Mouse (Mus musculus) granulocyte monocyte progenitor cell, adult 5-6 weeks (primary cell): ENCODE results near the gene Eif3c. TPM values are rescaled to one million over a fixed set of nuclear protein-coding genes. Genes with fewer than 3 reads are reported as not detected.

Experiments
- ATAC-seq: replicated peaks from 2 replicates; pipeline ENCODE4 v1.8.0; 2016; ENCODE audit warnings: mild to moderate bottlenecking, moderate TSS enrichment, inconsistent platforms; ENCODE audit not compliant: poor library complexity, severe bottlenecking
- total RNA-seq, 2 experiments: library from RNA; stranded (forward) in 1 of 2; stranded (reverse) in 1 of 2; fragments of 200-712, 200-1000 nt in 1 of 2; fragments of >200 nt in 1 of 2; fragmentation: Nextera tagmentation in 1 of 2; gene quantifications; 2 replicates each; pipeline ENCODE4 v1.2.3; 2014 to 2017

Eif3c gene
- total RNA-seq, 2 experiments from 2014 or later: 188 to 239 TPM

GRCm38 (mm10) chr7:126499416-126499815, 66.8 kb downstream of the Eif3c start:
- ATAC-seq: no peak

GRCm38 (mm10) chr7:126497966-126498365, 68.2 kb downstream of the Eif3c start:
- no peak for ATAC-seq

GRCm38 (mm10) chr7:126496475-126496874, 69.7 kb downstream of the Eif3c start:
- no peak for ATAC-seq

Other genes with a start within 250 kb of the Eif3c start
- gene Lat, start 196.8 kb downstream of the Eif3c start, total RNA-seq (2014; fragmentation: Nextera tagmentation): 2.4 and 4.8 TPM in 2 replicates
- gene Lat, start 196.8 kb downstream of the Eif3c start, total RNA-seq (2017): 0.72 and 2.7 TPM in 2 replicates
- 9.2 and 24.8 TPM in 2 replicates for gene Spns1, start 189.0 kb downstream of the Eif3c start, total RNA-seq (2014; fragmentation: Nextera tagmentation)
- 11.5 and 14.7 TPM in 2 replicates for gene Spns1, start 189.0 kb downstream of the Eif3c start, total RNA-seq (2017)
- gene Nfatc2ip, start 169.7 kb downstream of the Eif3c start, total RNA-seq (2014; fragmentation: Nextera tagmentation): 11.7 and 14.8 TPM in 2 replicates
- gene Nfatc2ip, start 169.7 kb downstream of the Eif3c start, total RNA-seq (2017): 14.6 and 15.9 TPM in 2 replicates
- gene Cd19, start 151.5 kb downstream of the Eif3c start, total RNA-seq (2014; fragmentation: Nextera tagmentation): not detected in 2 replicates
- 0.09 TPM in 1 of 2 replicates, not detected in the other for gene Cd19, start 151.5 kb downstream of the Eif3c start, total RNA-seq (2017)
- gene Rabep2, start 137.7 kb downstream of the Eif3c start, total RNA-seq (2014; fragmentation: Nextera tagmentation): 11.3 and 16.2 TPM in 2 replicates
- gene Rabep2, start 137.7 kb downstream of the Eif3c start, total RNA-seq (2017): 12.3 and 16.9 TPM in 2 replicates
- 0.62 TPM in 1 of 2 replicates, not detected in the other for gene Atp2a1, start 103.3 kb downstream of the Eif3c start, total RNA-seq (2014; fragmentation: Nextera tagmentation)
- not detected in 2 replicates for gene Atp2a1, start 103.3 kb downstream of the Eif3c start, total RNA-seq (2017)
- 35.9 and 58.3 TPM in 2 replicates for gene Sh2b1, start 91.0 kb downstream of the Eif3c start, total RNA-seq (2014; fragmentation: Nextera tagmentation)
- 15.6 and 17.3 TPM in 2 replicates for gene Sh2b1, start 91.0 kb downstream of the Eif3c start, total RNA-seq (2017)
- gene Tufm, start 79.0 kb downstream of the Eif3c start, total RNA-seq (2014; fragmentation: Nextera tagmentation): 85.3 and 101 TPM in 2 replicates
- gene Tufm, start 79.0 kb downstream of the Eif3c start, total RNA-seq (2017): 75.5 and 86.7 TPM in 2 replicates
- gene Atxn2l, start 63.0 kb downstream of the Eif3c start, total RNA-seq (2014; fragmentation: Nextera tagmentation): 102 and 130 TPM in 2 replicates
- gene Atxn2l, start 63.0 kb downstream of the Eif3c start, total RNA-seq (2017): 27.4 and 28.9 TPM in 2 replicates
- gene Apobr, start 18.5 kb upstream of the Eif3c start, total RNA-seq (2014; fragmentation: Nextera tagmentation): 2.1 and 3.9 TPM in 2 replicates
- gene Apobr, start 18.5 kb upstream of the Eif3c start, total RNA-seq (2017): 4.2 and 6.2 TPM in 2 replicates
- 37.7 and 61.7 TPM in 2 replicates for gene Cln3, start 19.4 kb upstream of the Eif3c start, total RNA-seq (2014; fragmentation: Nextera tagmentation)
- gene Cln3, start 19.4 kb upstream of the Eif3c start, total RNA-seq (2017): 9.6 and 16.3 TPM in 2 replicates
- gene Il27, start 28.5 kb upstream of the Eif3c start, total RNA-seq (2014; fragmentation: Nextera tagmentation): 1.3 TPM in 1 of 2 replicates, not detected in the other
- 1.2 TPM in 1 of 2 replicates, not detected in the other for gene Il27, start 28.5 kb upstream of the Eif3c start, total RNA-seq (2017)
- gene Nupr1, start 64.5 kb upstream of the Eif3c start, total RNA-seq (2014; fragmentation: Nextera tagmentation): 0.92 and 1.3 TPM in 2 replicates
- gene Nupr1, start 64.5 kb upstream of the Eif3c start, total RNA-seq (2017): 1.7 TPM in 1 of 2 replicates, not detected in the other
- 129 and 133 TPM in 2 replicates for gene Sgf29, start 82.9 kb upstream of the Eif3c start, total RNA-seq (2014; fragmentation: Nextera tagmentation)
- gene Sgf29, start 82.9 kb upstream of the Eif3c start, total RNA-seq (2017): 53.3 and 79.1 TPM in 2 replicates
- gene Sult1a1, start 110.0 kb upstream of the Eif3c start, total RNA-seq (2014; fragmentation: Nextera tagmentation): 0.85 TPM in 1 of 2 replicates, not detected in the other
- 0.56 and 1.6 TPM in 2 replicates for gene Sult1a1, start 110.0 kb upstream of the Eif3c start, total RNA-seq (2017)
- gene Bola2, start 129.0 kb upstream of the Eif3c start, total RNA-seq (2014; fragmentation: Nextera tagmentation): 151 and 195 TPM in 2 replicates
- 135 and 158 TPM in 2 replicates for gene Bola2, start 129.0 kb upstream of the Eif3c start, total RNA-seq (2017)
- gene Slx1b, start 129.4 kb upstream of the Eif3c start, total RNA-seq (2014; fragmentation: Nextera tagmentation): 9.3 and 13.3 TPM in 2 replicates
- 5.4 and 6.3 TPM in 2 replicates for gene Slx1b, start 129.4 kb upstream of the Eif3c start, total RNA-seq (2017)
- gene Coro1a, start 141.4 kb upstream of the Eif3c start, total RNA-seq (2014; fragmentation: Nextera tagmentation): 497 and 510 TPM in 2 replicates
- 409 and 441 TPM in 2 replicates for gene Coro1a, start 141.4 kb upstream of the Eif3c start, total RNA-seq (2017)
- gene Mapk3, start 193.2 kb upstream of the Eif3c start, total RNA-seq (2014; fragmentation: Nextera tagmentation): 90.7 and 111 TPM in 2 replicates
- 52.5 and 53.0 TPM in 2 replicates for gene Mapk3, start 193.2 kb upstream of the Eif3c start, total RNA-seq (2017)
- 13.0 and 27.7 TPM in 2 replicates for gene Gdpd3, start 199.9 kb upstream of the Eif3c start, total RNA-seq (2014; fragmentation: Nextera tagmentation)
- 3.6 and 11.3 TPM in 2 replicates for gene Gdpd3, start 199.9 kb upstream of the Eif3c start, total RNA-seq (2017)
- 29.6 and 42.6 TPM in 2 replicates for gene Ypel3, start 210.5 kb upstream of the Eif3c start, total RNA-seq (2014; fragmentation: Nextera tagmentation)
- 16.2 and 17.4 TPM in 2 replicates for gene Ypel3, start 210.5 kb upstream of the Eif3c start, total RNA-seq (2017)
- gene Tbx6, start 215.1 kb upstream of the Eif3c start, total RNA-seq (2014; fragmentation: Nextera tagmentation): 0.58 TPM in 1 of 2 replicates, not detected in the other
- gene Tbx6, start 215.1 kb upstream of the Eif3c start, total RNA-seq (2017): not detected in 2 replicates
- 160 and 219 TPM in 2 replicates for gene Ppp4c, start 226.1 kb upstream of the Eif3c start, total RNA-seq (2014; fragmentation: Nextera tagmentation)
- 131 and 137 TPM in 2 replicates for gene Ppp4c, start 226.1 kb upstream of the Eif3c start, total RNA-seq (2017)
- not detected in 2 replicates for gene Fam57b, start 231.3 kb upstream of the Eif3c start, total RNA-seq (2014; fragmentation: Nextera tagmentation)
- gene Fam57b, start 231.3 kb upstream of the Eif3c start, total RNA-seq (2017): not detected in 2 replicates